Mouse (Mus musculus): ENCODE results near the gene Kitl. TPM values are rescaled to one million over a fixed set of nuclear protein-coding genes. Genes with fewer than 3 reads are reported as not detected.

Kitl gene
- total RNA-seq, 2 experiments from 2014 or later: 54.4 to 58.1 TPM

DNA sequence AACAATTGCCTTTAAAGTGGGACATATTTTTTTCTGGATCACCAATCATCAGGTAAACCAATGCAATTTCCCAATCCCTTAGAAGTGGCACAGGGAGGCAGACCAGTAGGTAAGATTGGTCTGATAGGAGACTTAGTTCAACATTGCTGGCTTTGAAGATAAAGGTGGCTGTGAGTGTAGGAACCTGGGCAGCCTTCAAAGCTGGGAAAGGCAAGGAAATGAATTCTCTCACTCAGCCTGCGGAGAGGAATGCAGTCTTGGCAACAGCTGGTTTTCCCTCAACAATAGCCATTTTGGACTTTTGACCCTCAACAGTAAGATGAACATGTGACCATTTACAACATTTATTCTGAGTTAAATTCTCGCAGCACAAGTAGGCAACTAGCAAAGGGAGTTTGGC, 1.3 kb upstream of the Kitl start:
- intact Hi-C loops (cut with DNase I): loop anchor here (10.0 kb wide), 2 partner anchors 339 to 441 kb away; no protein-coding TSS in a partner anchor
- TF ChIP-seq CTCF (IDR thresholded peaks at IDR 0.05): no peak
- no peak overlapping the region for H3K27ac ChIP-seq
- no peak for DNase-seq (ENCODE audit: extremely low spot score in 1 of 2, low spot score in 2 of 2)
- H3K4me3 ChIP-seq: no peak overlapping the region

GRCm38 (mm10) chr10:100016326-100016709, 888 bp downstream of the Kitl start:
- peak; percentile 84 to 86 for DNase-seq (ENCODE audit: extremely low spot score in 1 of 2, low spot score in 2 of 2)
- H3K27ac ChIP-seq: peak overlapping the region; percentile 86
- intact Hi-C loops (cut with DNase I): loop anchor here (2.0 to 10.0 kb wide), 4 partner anchors 136 to 438 kb away; no protein-coding TSS in a partner anchor
- peak; percentile 25 for TF ChIP-seq CTCF (IDR thresholded peaks at IDR 0.05)
- H3K4me3 ChIP-seq: peak overlapping the region; percentile 78

GRCm38 (mm10) chr10:100016941-100017770, 1.7 kb downstream of the Kitl start:
- intact Hi-C loops (cut with DNase I): loop anchor here (2.0 to 10.0 kb wide), 4 partner anchors 135 to 438 kb away; no protein-coding TSS in a partner anchor
- no peak for TF ChIP-seq CTCF (IDR thresholded peaks at IDR 0.05)
- Histone ChIP-seq H3K27ac (peak overlapping the region; percentile 29), H3K4me3 (peak overlapping the region; percentile 78)
- no peak for DNase-seq (ENCODE audit: extremely low spot score in 1 of 2, low spot score in 2 of 2)

DNA sequence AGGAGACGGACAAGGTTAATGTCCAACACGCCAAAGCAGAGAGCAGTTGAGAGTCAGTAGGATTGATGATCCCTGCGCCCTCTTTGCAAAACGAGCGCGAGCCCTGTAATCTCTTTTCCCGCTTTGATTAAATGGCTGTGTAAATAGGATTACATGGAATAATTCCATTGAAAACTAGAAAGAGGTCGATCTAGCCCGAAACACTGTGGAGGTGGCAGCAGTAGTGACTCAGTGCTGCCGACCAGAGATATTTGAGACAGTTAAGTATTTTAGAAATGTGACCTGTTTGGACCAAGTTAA, 2.3 kb downstream of the Kitl start:
- intact Hi-C loops (cut with DNase I): loop anchor here (2.0 to 10.0 kb wide), 5 partner anchors 37 to 437 kb away; no protein-coding TSS in a partner anchor
- DNase-seq (ENCODE audit: extremely low spot score in 1 of 2, low spot score in 2 of 2): no peak
- TF ChIP-seq CTCF (IDR thresholded peaks at IDR 0.05): no peak
- H3K27ac ChIP-seq: peak overlapping the region; percentile 29
- peak overlapping the region; percentile 78 for H3K4me3 ChIP-seq

GRCm38 (mm10) chr10:100018493-100018892, 3.1 kb downstream of the Kitl start:
- Histone ChIP-seq H3K4me3 (peak overlapping the region; percentile 78), H3K27ac (peak overlapping the region; percentile 29; the same call in 1 of the 2 replicates)
- no peak for DNase-seq (ENCODE audit: extremely low spot score in 1 of 2, low spot score in 2 of 2)
- intact Hi-C loops (cut with DNase I): loop anchor here (2.0 to 10.0 kb wide), 4 partner anchors 36 to 436 kb away; no protein-coding TSS in a partner anchor
- TF ChIP-seq CTCF (IDR thresholded peaks at IDR 0.05): peak; percentile 26

DNA sequence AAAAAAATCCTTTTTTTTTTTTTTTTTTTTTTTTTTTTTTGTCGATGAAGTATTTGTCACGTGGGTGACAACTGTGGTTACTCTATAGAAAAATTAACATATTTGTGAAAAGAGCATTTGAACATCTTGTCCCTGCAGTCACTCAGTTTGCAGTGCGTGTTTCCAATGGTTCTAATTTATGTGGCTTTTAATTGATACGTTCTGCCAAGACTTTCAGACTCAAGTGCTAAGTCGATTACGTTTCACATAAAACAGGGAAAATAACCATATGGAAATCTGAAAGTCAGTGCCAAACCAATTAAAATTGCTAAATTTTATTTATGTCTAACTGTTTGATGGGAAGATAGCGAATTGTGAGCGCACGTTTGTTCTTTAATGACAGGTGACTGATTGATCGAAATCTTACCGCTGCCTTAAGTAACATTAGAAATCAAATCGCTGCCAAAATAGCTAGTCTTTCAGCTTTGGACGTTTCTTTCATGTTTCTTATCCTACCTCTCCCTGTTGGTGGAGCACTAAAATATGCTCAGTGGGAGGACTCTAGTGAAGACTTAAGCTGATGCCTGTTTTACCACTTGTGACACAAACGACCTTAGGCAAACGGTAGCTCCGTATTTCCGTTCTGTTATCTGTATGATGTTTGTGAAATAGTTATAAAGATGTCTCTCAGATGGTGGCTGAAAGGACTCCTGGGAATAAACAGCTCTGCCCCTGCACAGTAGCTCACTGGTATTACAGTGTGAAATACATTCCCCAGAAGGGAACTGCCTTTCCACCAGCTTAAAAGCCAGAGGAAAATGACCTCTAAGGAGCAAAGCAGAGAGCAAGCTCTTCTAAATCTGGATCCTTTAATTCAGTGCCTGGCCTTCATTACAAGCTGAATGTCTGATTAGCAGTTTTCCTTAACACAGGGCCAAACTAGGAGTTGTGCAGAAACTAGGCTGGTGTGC, 4.1 kb downstream of the Kitl start:
- intact Hi-C loops (cut with DNase I): loop anchor here (2.0 to 10.0 kb wide), 4 partner anchors 35 to 435 kb away; no protein-coding TSS in a partner anchor
- TF ChIP-seq CTCF (IDR thresholded peaks at IDR 0.05): no peak
- no peak for DNase-seq (ENCODE audit: extremely low spot score in 1 of 2, low spot score in 2 of 2)
- H3K4me3 ChIP-seq: peak overlapping the region; percentile 14
- peak overlapping the region; percentile 24; the same call in 1 of the 2 replicates for H3K27ac ChIP-seq

- intact Hi-C loops (cut with DNase I): no loop called here
- DNase-seq (ENCODE audit: extremely low spot score in 1 of 2, low spot score in 2 of 2): no peak
- Histone ChIP-seq H3K27ac (no peak overlapping the region), H3K4me3 (no peak overlapping the region)
- no peak for TF ChIP-seq CTCF (IDR thresholded peaks at IDR 0.05)
Observed at GRCm38 (mm10) chr10:100022090-100022834, 6.8 kb downstream of the Kitl start.

- DNase-seq (ENCODE audit: extremely low spot score in 1 of 2, low spot score in 2 of 2): no peak
- Histone ChIP-seq H3K4me3 (no peak overlapping the region), H3K27ac (no peak overlapping the region)
- TF ChIP-seq CTCF (IDR thresholded peaks at IDR 0.05): no peak
- intact Hi-C loops (cut with DNase I): no loop called here
Observed at GRCm38 (mm10) chr10:100022835-100023093, 7.3 kb downstream of the Kitl start.

DNA sequence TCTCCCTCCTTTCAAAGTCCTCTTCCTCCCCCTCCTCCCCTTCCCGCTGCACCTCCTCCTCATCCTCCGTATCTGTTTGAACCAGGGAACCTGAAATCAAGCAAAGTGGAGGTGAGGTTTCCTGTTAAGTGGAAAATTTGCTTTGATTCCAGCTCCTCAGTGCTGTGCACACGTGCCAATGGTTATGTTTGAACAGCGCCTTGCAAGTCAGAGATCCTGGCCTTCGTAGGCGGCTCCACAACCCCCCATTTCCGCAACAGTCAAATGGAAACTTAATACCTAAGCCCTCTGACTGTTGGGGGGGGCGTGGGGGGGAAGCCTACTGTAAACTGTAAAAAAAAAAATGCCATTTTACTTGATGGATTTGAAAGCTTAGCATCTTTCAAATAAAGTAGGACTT, 10.2 kb downstream of the Kitl start:
- no peak overlapping the region for H3K27ac ChIP-seq
- intact Hi-C loops (cut with DNase I): no loop called here
- H3K4me3 ChIP-seq: no peak overlapping the region
- DNase-seq (ENCODE audit: extremely low spot score in 1 of 2, low spot score in 2 of 2): no peak
- no peak for TF ChIP-seq CTCF (IDR thresholded peaks at IDR 0.05)

GRCm38 (mm10) chr10:100026778-100027177, 11.3 kb downstream of the Kitl start:
- intact Hi-C loops (cut with DNase I): no loop called here
- Histone ChIP-seq H3K27ac (no peak overlapping the region), H3K4me3 (no peak overlapping the region)
- DNase-seq (ENCODE audit: extremely low spot score in 1 of 2, low spot score in 2 of 2): no peak
- TF ChIP-seq CTCF (IDR thresholded peaks at IDR 0.05): no peak

DNA sequence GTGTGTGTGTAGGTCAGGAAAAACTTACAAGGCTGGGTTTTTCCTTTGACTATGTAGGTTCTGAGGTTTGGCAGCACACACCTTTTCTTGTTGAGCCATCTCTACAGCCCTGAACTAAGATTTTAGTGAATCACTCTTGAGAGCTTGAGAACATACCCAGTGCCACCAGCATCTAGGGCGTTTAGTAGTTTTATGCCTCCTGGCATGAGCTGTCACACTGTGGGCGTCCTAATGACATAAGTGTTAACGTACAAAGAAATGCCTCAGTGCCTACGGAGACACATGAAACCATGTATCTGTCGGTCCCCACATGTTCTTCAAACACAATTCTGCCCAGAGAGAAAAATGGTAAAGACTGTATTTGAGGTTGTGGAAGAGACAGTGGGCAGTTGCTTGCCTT, 15.0 kb downstream of the Kitl start:
- no peak overlapping the region for H3K27ac ChIP-seq
- intact Hi-C loops (cut with DNase I): no loop called here
- no peak for TF ChIP-seq CTCF (IDR thresholded peaks at IDR 0.05)
- DNase-seq (ENCODE audit: extremely low spot score in 1 of 2, low spot score in 2 of 2): no peak
- no peak overlapping the region for H3K4me3 ChIP-seq
